Mouse (Mus musculus) CH12.LX (cell line): ENCODE results near the gene Cox15. TPM values are rescaled to one million over a fixed set of nuclear protein-coding genes. Genes with fewer than 3 reads are reported as not detected.

Experiments
- DNase-seq: peaks from one replicate; pipeline ENCODE4 v3.0.0-alpha.2; 2013; ENCODE audit errors: extremely low read depth
- H3K27ac ChIP-seq: 2 replicates; pipeline ENCODE4 v1.5.1; 2012; ENCODE audit warnings: low read depth, mild to moderate bottlenecking, control low read depth, moderate library complexity; ENCODE audit not compliant: insufficient read depth
- H3K27me3 ChIP-seq: replicated peaks from 2 replicates; pipeline ENCODE3; 2012; ENCODE audit warnings: inconsistent platforms
- H3K36me3 ChIP-seq, 2 experiments: replicated peaks in 1 of 2; 2 replicates each; pipeline versions ENCODE3 to v1.6.1; 2012; ENCODE audit warnings: inconsistent platforms in 1 of 2, low read length in 1 of 2, mild to moderate bottlenecking in 1 of 2, mixed read lengths in 1 of 2, moderate library complexity in 1 of 2; ENCODE audit not compliant: control insufficient read depth in 1 of 2, insufficient read depth in 1 of 2
- H3K4me1 ChIP-seq, 2 experiments: 2 replicates each; pipeline ENCODE4 v1.6.1; 2012; ENCODE audit warnings: inconsistent platforms in 1 of 2, moderate library complexity in 1 of 2; ENCODE audit not compliant: insufficient read depth in 2 of 2, control insufficient read depth in 1 of 2
- H3K4me2 ChIP-seq: 2 replicates; pipeline ENCODE4 v1.6.1; 2012; ENCODE audit warnings: low read depth, mild to moderate bottlenecking, control low read depth; ENCODE audit not compliant: poor library complexity, insufficient read depth, severe bottlenecking
- H3K4me3 ChIP-seq, 3 experiments: fragments of 150-350 bp in 1 of 3; sonication (generic) in 1 of 3; replicated peaks in 1 of 3; 2 replicates each; pipeline versions ENCODE3 to v1.5.1; 2011 to 2012; ENCODE audit warnings: low read depth in 2 of 3, low read length in 2 of 3, mild to moderate bottlenecking in 2 of 3, moderate library complexity in 2 of 3, control low read depth in 1 of 3, improper control_type of control experiment in 1 of 3, inconsistent platforms in 1 of 3, mixed read lengths in 1 of 3; ENCODE audit not compliant: poor library complexity in 1 of 3
- H3K79me2 ChIP-seq: replicated peaks from 2 replicates; pipeline ENCODE4 v1.6.1; 2012; ENCODE audit warnings: mild to moderate bottlenecking, moderate library complexity; ENCODE audit not compliant: control insufficient read depth, poor library complexity, insufficient read depth, severe bottlenecking; ENCODE audit errors: extremely low read depth
- H3K9ac ChIP-seq: 2 replicates; pipeline ENCODE4 v1.6.1; 2012; ENCODE audit warnings: low read depth, mild to moderate bottlenecking, control low read depth, moderate library complexity; ENCODE audit not compliant: insufficient read depth
- H3K9me3 ChIP-seq: replicated peaks from 2 replicates; pipeline ENCODE3; 2012; ENCODE audit warnings: low read length, inconsistent platforms, mixed read lengths
- BHLHE40 ChIP-seq: IDR thresholded peaks from 2 replicates; pipeline ENCODE4 v1.6.1; 2011; ENCODE audit warnings: mild to moderate bottlenecking, low read depth, low read length, improper control_type of control experiment
- E2F4 ChIP-seq: IDR thresholded peaks from 2 replicates; pipeline ENCODE4 v1.6.1; 2011; ENCODE audit warnings: low read depth, low read length, improper control_type of control experiment; ENCODE audit not compliant: insufficient replicate concordance
- ELF1 ChIP-seq: IDR thresholded peaks from 2 replicates; pipeline ENCODE4 v1.6.1; 2014; ENCODE audit warnings: low read depth, mild to moderate bottlenecking, inconsistent platforms, low read length, improper control_type of control experiment
- ETS1 ChIP-seq: conservative IDR thresholded peaks from 2 replicates; pipeline ENCODE4 v1.6.1; 2012; ENCODE audit warnings: low read depth, mild to moderate bottlenecking, inconsistent platforms, low read length, improper control_type of control experiment, moderate library complexity
- GABPA ChIP-seq: IDR thresholded peaks from 2 replicates; pipeline ENCODE4 v1.6.1; 2012; ENCODE audit warnings: low read depth, low read length, improper control_type of control experiment, inconsistent platforms; ENCODE audit not compliant: insufficient replicate concordance
- IRF4 ChIP-seq: IDR thresholded peaks from 2 replicates; pipeline ENCODE4 v1.6.1; 2014; ENCODE audit warnings: low read depth, mild to moderate bottlenecking, inconsistent platforms, low read length, improper control_type of control experiment
- JUND ChIP-seq: conservative IDR thresholded peaks from 2 replicates; pipeline ENCODE4 v1.6.1; 2011; ENCODE audit warnings: low read depth, low read length, improper control_type of control experiment
- MAFK ChIP-seq: IDR thresholded peaks from 2 replicates; pipeline ENCODE4 v1.6.1; 2011; ENCODE audit warnings: low read length, improper control_type of control experiment; ENCODE audit not compliant: insufficient replicate concordance
- MAX ChIP-seq: IDR thresholded peaks from 2 replicates; pipeline ENCODE4 v1.6.1; 2011; ENCODE audit warnings: low read length, improper control_type of control experiment
- MEF2A ChIP-seq: IDR thresholded peaks from 2 replicates; pipeline ENCODE4 v1.6.1; 2014; ENCODE audit warnings: low read depth, mild to moderate bottlenecking, inconsistent platforms, low read length, improper control_type of control experiment, borderline replicate concordance
- MXI1 ChIP-seq: IDR thresholded peaks from 2 replicates; pipeline ENCODE4 v1.6.1; 2011; ENCODE audit warnings: mild to moderate bottlenecking, low read depth, low read length, improper control_type of control experiment
- MYC ChIP-seq: IDR thresholded peaks from 2 replicates; pipeline ENCODE4 v1.6.1; 2011; ENCODE audit warnings: low read depth, mild to moderate bottlenecking, improper control_type of control experiment, low read length
- POLR2A ChIP-seq: IDR thresholded peaks from 2 replicates; pipeline ENCODE4 v1.6.1; 2011; ENCODE audit warnings: low read depth, mild to moderate bottlenecking, improper control_type of control experiment, low read length
- POLR2AphosphoS2 ChIP-seq: IDR thresholded peaks from 2 replicates; pipeline ENCODE4 v1.6.1; 2011; ENCODE audit warnings: low read depth, low read length, improper control_type of control experiment
- SMC3 ChIP-seq: IDR thresholded peaks from 2 replicates; pipeline ENCODE4 v1.6.1; 2011; ENCODE audit warnings: low read depth, low read length, improper control_type of control experiment
- TCF12 ChIP-seq: IDR thresholded peaks from 2 replicates; pipeline ENCODE4 v1.6.1; 2014; ENCODE audit warnings: low read depth, mild to moderate bottlenecking, inconsistent platforms, low read length, improper control_type of control experiment
- ZKSCAN1 ChIP-seq: IDR thresholded peaks from 2 replicates; pipeline ENCODE4 v1.6.1; 2012; ENCODE audit warnings: low read depth, inconsistent platforms, low read length, improper control_type of control experiment, borderline replicate concordance
- ZNF384 ChIP-seq: IDR thresholded peaks from 2 replicates; pipeline ENCODE4 v1.6.1; 2012; ENCODE audit warnings: low read depth, low read length, improper control_type of control experiment, inconsistent platforms
- dilution Hi-C: fragments of 300-500 bp; cut with MboI; formaldehyde crosslinking; loops from 2 replicates; pipeline ENCODE4 v1.14.3; 2020; ENCODE audit warnings: low sequenced_read_pairs; ENCODE audit not compliant: extremely low pct_unique_long_range_greater_than_20kb, extremely low pct_ligation_motif_present
- in situ Hi-C: fragments of 300-500 bp; cut with MboI; formaldehyde crosslinking; loops from 3 replicates; pipeline ENCODE4 v1.14.3; 2019; ENCODE audit warnings: low sequenced_read_pairs, low pct_ligation_motif_present, low pct_unique_long_range_greater_than_20kb, mixed read lengths
- polyA plus RNA-seq: library from polyadenylated mRNA; unstranded; fragments of >175 nt; gene quantifications from 2 replicates; pipeline ENCODE4 v1.2.1, GENCODE M21; 2012; ENCODE audit warnings: low read depth; ENCODE audit not compliant: insufficient read length
- total RNA-seq, 2 experiments: library from RNA; depleted of rRNA; stranded (reverse); fragments of 300-350 nt in 1 of 2; fragments of >200 nt in 1 of 2; gene quantifications; 2 replicates each; pipeline ENCODE4 v1.2.3; 2012 to 2014

Gene Cox15
- total and polyA plus RNA-seq, 3 experiments = 17.4 to 26.9 (median 18.1) TPM

- Histone ChIP-seq H3K4me2 (no peak overlapping the region), H3K4me3 (no peak overlapping the region), H3K36me3 (peaks cover 9 to 54% of the 10 kb centered on the region in 2 experiments), H3K27me3 (no peaks in the 10 kb centered on the region), H3K4me1 (peaks cover 0 to 7% of the 10 kb centered on the region in 2 experiments; a peak in 1 of 4 replicates), H3K79me2 (no peaks in the 10 kb centered on the region), H3K27ac (no peak overlapping the region), H3K9ac (no peak overlapping the region), H3K9me3 (peaks cover 2% of the 10 kb centered on the region)
- in situ Hi-C loops = no loop called here
- no peak for TF ChIP-seq MYC
- dilution Hi-C loops = no loop called here
- no peak for DNase-seq
Measured at GRCm38 (mm10) chr19:43699021-43699762, 53.6 kb downstream of the Cox15 start.

- no peak overlapping the region for H3K27ac ChIP-seq
- in situ Hi-C loops = no loop called here
- TF ChIP-seq E2F4 (no peak), BHLHE40 (no peak), MAX (no peak), MEF2A (no peak), ZKSCAN1 (no peak), TCF12 (no peak), ZNF384 (no peak), JUND (no peak), MYC (no peak), MAFK (no peak), ETS1 (no peak), MXI1 (no peak), POLR2A (no peak), ELF1 (no peak), SMC3 (no peak), IRF4 (no peak), GABPA (no peak), POLR2AphosphoS2 (no peak)
- dilution Hi-C loops = no loop called here
- DNase-seq = no peak
- no peaks in the 10 kb centered on the region for H3K79me2 ChIP-seq
- no peak overlapping the region for H3K9ac ChIP-seq
- H3K4me2 ChIP-seq = no peak overlapping the region
- no peaks in the 10 kb centered on the region for H3K27me3 ChIP-seq
- H3K4me3 ChIP-seq = no peak overlapping the region
- H3K36me3 ChIP-seq = peaks cover 9 to 52% of the 10 kb centered on the region in 2 experiments
- peaks cover 2% of the 10 kb centered on the region for H3K9me3 ChIP-seq
- peaks cover 0 to 7% of the 10 kb centered on the region in 2 experiments; a peak in 1 of 4 replicates for H3K4me1 ChIP-seq
Measured at GRCm38 (mm10) chr19:43697666-43698370, 55.0 kb downstream of the Cox15 start.
